Mouse (Mus musculus) hindbrain, embryonic 16.5 days (tissue): ENCODE measurements around the gene Nmur2. TPM values are rescaled to one million over a fixed set of nuclear protein-coding genes. Genes with fewer than 3 reads are reported as not detected.
A peak's percentile ranks its signal among the peaks of the same experiment; 100 is the strongest.

Experiments used
- ATAC-seq: fragments of 200-750 bp; cut with Nextera tagmentation; 2 replicates; pipeline ENCODE4 v1.8.0; 2017; ENCODE audit warnings: moderate TSS enrichment, moderate library complexity
- H3K27ac ChIP-seq: fragments of 300-500 bp; sonication (generic); 2 replicates; pipeline ENCODE4 v1.5.1; 2014; ENCODE audit warnings: low read depth, mild to moderate bottlenecking, control low read depth, low read length, moderate library complexity
- H3K27me3 ChIP-seq: fragments of 300-500 bp; sonication (generic); replicated peaks from 2 replicates; pipeline ENCODE4 v1.6.1; 2014; ENCODE audit warnings: low read length; ENCODE audit not compliant: control insufficient read depth, insufficient read depth
- H3K36me3 ChIP-seq: fragments of 300-500 bp; sonication (generic); 2 replicates; pipeline ENCODE4 v1.6.1; 2014; ENCODE audit warnings: mild to moderate bottlenecking, low read length, moderate library complexity, mixed read lengths; ENCODE audit not compliant: control insufficient read depth, insufficient read depth
- H3K4me1 ChIP-seq: fragments of 300-500 bp; sonication (generic); 2 replicates; pipeline ENCODE4 v1.6.1; 2014; ENCODE audit warnings: low read depth, low read length; ENCODE audit not compliant: control insufficient read depth, insufficient read depth
- H3K4me2 ChIP-seq: fragments of 300-500 bp; sonication (generic); 2 replicates; pipeline ENCODE4 v1.6.1; 2014; ENCODE audit warnings: mild to moderate bottlenecking, low read length, control low read depth, moderate library complexity
- H3K4me3 ChIP-seq: fragments of 300-500 bp; sonication (generic); 2 replicates; pipeline ENCODE4 v1.5.1; 2014; ENCODE audit warnings: mild to moderate bottlenecking, low read length, control low read depth, moderate library complexity
- H3K9ac ChIP-seq: fragments of 300-500 bp; sonication (generic); 2 replicates; pipeline ENCODE4 v1.6.1; 2014; ENCODE audit warnings: low read depth, mild to moderate bottlenecking, control low read depth, low read length, moderate library complexity
- H3K9me3 ChIP-seq: fragments of 300-500 bp; sonication (generic); 2 replicates; pipeline ENCODE4 v1.6.1; 2014; ENCODE audit warnings: mild to moderate bottlenecking, low read length, moderate library complexity; ENCODE audit not compliant: control insufficient read depth
- WGBS: fragments of 180-500 bp; shearing (Covaris S2); extraction: QIAGEN DNeasy Blood & Tissue Kit; methylation state at CpG from one replicate; pipeline ENCODE4 v1.1.7; 2014; 5-methylcytosine and 5-hydroxymethylcytosine counted together
- polyA plus RNA-seq: library from polyadenylated mRNA; unstranded; fragments of >200 nt; fragmentation: Nextera tagmentation; extraction: Ambion mirVana; gene quantifications from 2 replicates; pipeline ENCODE4 v1.2.1, GENCODE M21; 2015

Gene Nmur2
- polyA plus RNA-seq, 1 experiment from 2014 or later: 0.63 TPM

GRCm38 (mm10) chr11:56025746-56026570 is 14.9 kb downstream of the Nmur2 start:
- no peaks in the 10 kb centered on the region for H3K27me3 ChIP-seq
- H3K4me2 ChIP-seq: no peak overlapping the region

GRCm38 (mm10) chr11:56013510-56014057 is 27.2 kb downstream of the Nmur2 start:
- ATAC-seq: no peak
- WGBS: 52% methylated on average over 9 of the region's 9 CpGs

More at GRCm38 (mm10) chr11:56025746-56026570, 14.9 kb downstream of the Nmur2 start:
- no peaks in the 10 kb centered on the region for H3K9me3 ChIP-seq
- no peaks in the 10 kb centered on the region for H3K4me1 ChIP-seq
- no peaks in the 10 kb centered on the region for H3K36me3 ChIP-seq
- no peak overlapping the region for H3K27ac ChIP-seq
- 43% methylated on average over 10 of the region's 10 CpGs for WGBS
- ATAC-seq: no peak
- no peak overlapping the region for H3K4me3 ChIP-seq
- no peak overlapping the region for H3K9ac ChIP-seq

GRCm38 (mm10) chr11:56012396-56012795 is 28.4 kb downstream of the Nmur2 start:
- ATAC-seq: no peak
- 65% methylated on average over 2 of the region's 2 CpGs for WGBS

More at GRCm38 (mm10) chr11:56013510-56014057, 27.2 kb downstream of the Nmur2 start:
- Histone ChIP-seq H3K4me2 (no peak overlapping the region), H3K27ac (no peak overlapping the region), H3K9ac (no peak overlapping the region), H3K27me3 (no peaks in the 10 kb centered on the region), H3K36me3 (no peaks in the 10 kb centered on the region), H3K4me1 (no peaks in the 10 kb centered on the region), H3K9me3 (no peaks in the 10 kb centered on the region), H3K4me3 (no peak overlapping the region)

GRCm38 (mm10) chr11:56008277-56008676 is 32.5 kb downstream of the Nmur2 start:
- no peak overlapping the region for H3K9ac ChIP-seq
- H3K36me3 ChIP-seq: no peaks in the 10 kb centered on the region
- H3K27ac ChIP-seq: no peak overlapping the region
- H3K9me3 ChIP-seq: no peaks in the 10 kb centered on the region
- ATAC-seq: no peak
- no peak overlapping the region for H3K4me3 ChIP-seq
- H3K4me1 ChIP-seq: no peaks in the 10 kb centered on the region
- WGBS: 51% methylated on average over 3 of the region's 3 CpGs
- no peak overlapping the region for H3K4me2 ChIP-seq
- no peaks in the 10 kb centered on the region for H3K27me3 ChIP-seq

More at GRCm38 (mm10) chr11:56012396-56012795, 28.4 kb downstream of the Nmur2 start:
- Histone ChIP-seq H3K4me3 (no peak overlapping the region), H3K36me3 (no peaks in the 10 kb centered on the region), H3K4me2 (no peak overlapping the region), H3K9ac (no peak overlapping the region), H3K4me1 (no peaks in the 10 kb centered on the region), H3K9me3 (no peaks in the 10 kb centered on the region), H3K27me3 (no peaks in the 10 kb centered on the region), H3K27ac (no peak overlapping the region)

GRCm38 (mm10) chr11:55992799-55993198 is 48.0 kb downstream of the Nmur2 start:
- Histone ChIP-seq H3K27me3 (no peaks in the 10 kb centered on the region), H3K9ac (no peak overlapping the region), H3K9me3 (no peaks in the 10 kb centered on the region), H3K27ac (no peak overlapping the region), H3K36me3 (no peaks in the 10 kb centered on the region), H3K4me3 (no peak overlapping the region), H3K4me1 (no peaks in the 10 kb centered on the region), H3K4me2 (no peak overlapping the region)
- 27% methylated on average over 1 of the region's 1 CpGs for WGBS
- ATAC-seq: no peak

GRCm38 (mm10) chr11:55992148-55992547 is 48.7 kb downstream of the Nmur2 start:
- H3K4me1 ChIP-seq: no peaks in the 10 kb centered on the region
- H3K4me3 ChIP-seq: no peak overlapping the region
- no peak overlapping the region for H3K9ac ChIP-seq
- no peak overlapping the region for H3K4me2 ChIP-seq
- 52% methylated on average over 3 of the region's 3 CpGs for WGBS
- no peak overlapping the region for H3K27ac ChIP-seq
- H3K27me3 ChIP-seq: no peaks in the 10 kb centered on the region
- H3K9me3 ChIP-seq: no peaks in the 10 kb centered on the region
- H3K36me3 ChIP-seq: no peaks in the 10 kb centered on the region
- ATAC-seq: 0 out of 2 replicates have a peak, but pooled peaks have one; percentile 40

GRCm38 (mm10) chr11:55991505-55992066 is 49.2 kb downstream of the Nmur2 start:
- H3K9me3 ChIP-seq: no peaks in the 10 kb centered on the region
- 13% methylated on average over 8 of the region's 8 CpGs for WGBS
- 0 out of 2 replicates have a peak, but pooled peaks have one; percentile 58 for ATAC-seq
- H3K4me2 ChIP-seq: no peak overlapping the region
- H3K27me3 ChIP-seq: no peaks in the 10 kb centered on the region
- no peak overlapping the region for H3K9ac ChIP-seq
- no peaks in the 10 kb centered on the region for H3K4me1 ChIP-seq
- no peak overlapping the region for H3K27ac ChIP-seq
- H3K4me3 ChIP-seq: no peak overlapping the region
- no peaks in the 10 kb centered on the region for H3K36me3 ChIP-seq

- Histone ChIP-seq H3K36me3 (no peaks in the 10 kb centered on the region), H3K27ac (no peak overlapping the region), H3K9ac (no peak overlapping the region), H3K9me3 (no peaks in the 10 kb centered on the region), H3K4me3 (no peak overlapping the region), H3K27me3 (no peaks in the 10 kb centered on the region), H3K4me1 (no peaks in the 10 kb centered on the region), H3K4me2 (no peak overlapping the region)
- WGBS: 72% methylated on average over 3 of the region's 3 CpGs
- no peak for ATAC-seq
These were observed 56.2 kb downstream of the Nmur2 start for GRCm38 (mm10) chr11:55984643-55985042.

- Histone ChIP-seq H3K4me1 (no peaks in the 10 kb centered on the region), H3K36me3 (no peaks in the 10 kb centered on the region), H3K27ac (no peak overlapping the region), H3K4me2 (no peak overlapping the region), H3K27me3 (no peaks in the 10 kb centered on the region), H3K9me3 (no peaks in the 10 kb centered on the region), H3K4me3 (no peak overlapping the region), H3K9ac (no peak overlapping the region)
- ATAC-seq: no peak
- WGBS: 41% methylated on average over 1 of the region's 1 CpGs
These were observed 59.2 kb downstream of the Nmur2 start for GRCm38 (mm10) chr11:55981656-55982055.
